Mouse (Mus musculus) heart, postnatal 0 days (tissue): ENCODE measurements around the gene Fxyd2. TPM values are rescaled to one million over a fixed set of nuclear protein-coding genes. Genes with fewer than 3 reads are reported as not detected.

ENCODE experiments used
- ATAC-seq: fragments of 200-750 bp; cut with Nextera tagmentation; 2 replicates; pipeline ENCODE4 v1.8.0; 2017; ENCODE audit warnings: low read depth, moderate number of reproducible peaks, moderate library complexity; ENCODE audit not compliant: insufficient read depth
- DNase-seq: peaks from one replicate; pipeline ENCODE4 v3.0.0-alpha.2; 2016; ENCODE audit warnings: low spot score
- H3K27ac ChIP-seq: fragments of 300-500 bp; sonication (generic); 2 replicates; pipeline ENCODE4 v1.5.1; 2014; ENCODE audit warnings: low read depth, mild to moderate bottlenecking
- H3K27me3 ChIP-seq: fragments of 300-500 bp; sonication (generic); 2 replicates; pipeline ENCODE4 v1.6.1; 2014; ENCODE audit warnings: low read length, mixed read lengths; ENCODE audit not compliant: control insufficient read depth, insufficient read depth
- H3K36me3 ChIP-seq: fragments of 300-500 bp; sonication (generic); replicated peaks from 2 replicates; pipeline ENCODE4 v1.6.1; 2014; ENCODE audit warnings: low read length, mixed read lengths; ENCODE audit not compliant: control insufficient read depth, insufficient read depth
- H3K4me1 ChIP-seq: fragments of 300-500 bp; sonication (generic); 2 replicates; pipeline ENCODE4 v1.6.1; 2014; ENCODE audit warnings: antibody characterized with exemption; ENCODE audit not compliant: control insufficient read depth, insufficient read depth
- H3K4me2 ChIP-seq: fragments of 300-500 bp; sonication (generic); 2 replicates; pipeline ENCODE4 v1.6.1; 2014; ENCODE audit warnings: low read depth, mild to moderate bottlenecking, low read length, moderate library complexity
- H3K4me3 ChIP-seq: fragments of 300-500 bp; sonication (generic); 2 replicates; pipeline ENCODE4 v1.5.1; 2014; ENCODE audit warnings: low read depth, low read length
- H3K9ac ChIP-seq: fragments of 300-500 bp; sonication (generic); replicated peaks from 2 replicates; pipeline ENCODE4 v1.6.1; 2014; ENCODE audit warnings: low read depth, low read length, mixed read lengths
- H3K9me3 ChIP-seq: fragments of 300-500 bp; sonication (generic); replicated peaks from 2 replicates; pipeline ENCODE4 v1.6.1; 2016; ENCODE audit warnings: low read length; ENCODE audit not compliant: control insufficient read depth
- CTCF ChIP-seq: IDR thresholded peaks from 2 replicates; pipeline ENCODE4 v1.5.1; 2016; ENCODE audit warnings: antibody characterized with exemption, control low read depth, low read depth
- EP300 ChIP-seq: IDR thresholded peaks from 2 replicates; pipeline ENCODE4 v1.6.1; 2016; ENCODE audit warnings: antibody characterized with exemption, low read depth
- WGBS: fragments of 180-500 bp; shearing (Covaris S2); extraction: QIAGEN DNeasy Blood & Tissue Kit; methylation state at CpG from one replicate; pipeline ENCODE4 v1.1.7; 2014; 5-methylcytosine and 5-hydroxymethylcytosine counted together
- polyA plus RNA-seq: library from polyadenylated mRNA; unstranded; fragments of >200 nt; fragmentation: Nextera tagmentation; extraction: Ambion mirVana; gene quantifications from 2 replicates; pipeline ENCODE4 v1.2.1, GENCODE M21; 2015
- total RNA-seq: library from RNA; depleted of rRNA; stranded (reverse); fragments of >200 nt; gene quantifications from 2 replicates; pipeline ENCODE4 v1.2.3, GENCODE M21; 2014; ENCODE audit warnings: low replicate concordance

Gene Fxyd2
- total and polyA plus RNA-seq, 2 experiments from 2014 or later, result 0.71 TPM; not detected in 1

DNA sequence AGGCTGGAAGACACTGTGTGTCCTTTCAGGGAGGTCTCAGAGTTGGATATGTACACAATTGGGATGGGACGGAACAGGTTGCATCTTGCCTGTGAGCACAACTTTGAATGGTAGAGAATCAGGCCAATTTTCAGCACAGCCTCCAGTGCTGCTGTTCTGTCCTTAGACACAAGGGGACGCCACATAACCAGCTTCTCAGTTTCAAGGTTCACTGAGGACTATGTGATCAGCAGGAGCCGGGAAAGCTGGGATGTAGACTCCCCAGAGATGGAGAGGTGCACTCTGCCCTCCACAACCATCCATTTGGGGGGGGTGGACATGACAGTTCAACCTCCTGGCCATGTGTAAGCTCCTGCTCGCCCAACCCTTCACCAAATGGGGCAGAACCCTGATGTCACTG is 16.4 kb downstream of the Fxyd2 start:
- 46% methylated on average over 4 of the region's 4 CpGs for WGBS
- TF ChIP-seq CTCF (peak; percentile 73), EP300 (no peak)

GRCm38 (mm10) chr9:45417245-45417644 is 17.8 kb downstream of the Fxyd2 start:
- H3K36me3 ChIP-seq, result no peaks in the 10 kb centered on the region
- ATAC-seq (no peak; the same call in 1 of the 2 replicates), DNase-seq (peak; percentile 59)
- no peak overlapping the region for H3K9ac ChIP-seq
- H3K9me3 ChIP-seq, result no peaks in the 10 kb centered on the region
- TF ChIP-seq CTCF (peak; percentile 71), EP300 (no peak)
- no peaks in the 10 kb centered on the region for H3K4me1 ChIP-seq
- H3K4me2 ChIP-seq, result peak overlapping the region; percentile 49
- no peak overlapping the region for H3K27ac ChIP-seq
- peak overlapping the region; percentile 37 for H3K4me3 ChIP-seq
- 0 out of 2 replicates have a peak, but pooled peaks cover 6% of the 10 kb centered on the region for H3K27me3 ChIP-seq
- 16% methylated on average over 8 of the region's 8 CpGs for WGBS

More for the DNA sequence above, 16.4 kb downstream of the Fxyd2 start:
- ATAC-seq (no peak), DNase-seq (no peak)
- Histone ChIP-seq H3K4me1 (no peaks in the 10 kb centered on the region), H3K27ac (no peak overlapping the region), H3K9ac (no peak overlapping the region), H3K4me2 (no peak overlapping the region), H3K4me3 (no peak overlapping the region), H3K36me3 (no peaks in the 10 kb centered on the region), H3K9me3 (no peaks in the 10 kb centered on the region), H3K27me3 (peaks cover 13% of the 10 kb centered on the region; the same call in 1 of the 2 replicates)

- no peak overlapping the region for H3K27ac ChIP-seq
- DNase-seq (no peak), ATAC-seq (no peak)
- no peaks in the 10 kb centered on the region for H3K4me1 ChIP-seq
- no peak for TF ChIP-seq CTCF
- TF ChIP-seq EP300, result no peak
- no peak overlapping the region for H3K4me3 ChIP-seq
- H3K9me3 ChIP-seq, result no peaks in the 10 kb centered on the region
- 0 out of 2 replicates have a peak, but pooled peaks cover 6% of the 10 kb centered on the region for H3K27me3 ChIP-seq
- H3K36me3 ChIP-seq, result no peaks in the 10 kb centered on the region
- H3K9ac ChIP-seq, result no peak overlapping the region
- no peak overlapping the region for H3K4me2 ChIP-seq
- 47% methylated on average over 8 of the region's 8 CpGs for WGBS
Observed at GRCm38 (mm10) chr9:45418252-45418651, 18.8 kb downstream of the Fxyd2 start.

GRCm38 (mm10) chr9:45421209-45421608 is 21.7 kb downstream of the Fxyd2 start:
- Histone ChIP-seq H3K27me3 (0 out of 2 replicates have a peak, but pooled peaks cover 7% of the 10 kb centered on the region), H3K4me1 (no peaks in the 10 kb centered on the region), H3K27ac (no peak overlapping the region), H3K9me3 (no peaks in the 10 kb centered on the region), H3K36me3 (no peaks in the 10 kb centered on the region), H3K4me3 (no peak overlapping the region), H3K4me2 (no peak overlapping the region), H3K9ac (no peak overlapping the region)
- DNase-seq, result no peak
- 61% methylated on average over 8 of the region's 8 CpGs for WGBS
- no peak for TF ChIP-seq EP300
- peak; percentile 26 for TF ChIP-seq CTCF
- no peak for ATAC-seq

GRCm38 (mm10) chr9:45422761-45423298 is 23.4 kb downstream of the Fxyd2 start:
- ATAC-seq, result no peak
- WGBS, result 71% methylated on average over 7 of the region's 7 CpGs
- Histone ChIP-seq H3K27me3 (peaks cover 10% of the 10 kb centered on the region; the same call in 1 of the 2 replicates), H3K27ac (no peak overlapping the region), H3K4me1 (no peaks in the 10 kb centered on the region), H3K36me3 (no peaks in the 10 kb centered on the region), H3K4me2 (no peak overlapping the region), H3K9ac (no peak overlapping the region), H3K4me3 (no peak overlapping the region), H3K9me3 (no peaks in the 10 kb centered on the region)
- TF ChIP-seq CTCF (no peak), EP300 (no peak)
- no peak for DNase-seq

DNA sequence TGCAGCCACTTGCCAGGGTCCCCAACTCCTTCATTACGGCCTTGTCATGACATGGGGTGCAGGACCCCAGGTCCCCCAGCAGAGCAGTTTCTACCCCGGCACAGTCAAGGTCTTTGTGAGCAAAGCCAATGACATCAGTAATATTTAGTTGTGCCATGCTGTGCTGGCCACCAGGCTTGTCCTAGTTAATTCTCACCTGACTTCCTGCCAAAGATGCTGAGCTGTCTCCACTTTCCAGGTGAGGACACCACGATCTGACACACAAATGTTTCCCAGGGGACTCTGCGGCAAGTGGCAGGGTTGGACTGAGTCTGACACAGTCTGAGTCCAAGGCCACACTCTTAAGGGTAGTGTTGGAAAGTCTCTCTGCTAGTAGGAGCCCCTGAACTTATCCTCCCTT is 27.0 kb downstream of the Fxyd2 start, which contains the start of gene Dscaml1:
Dscaml1 (plus strand) TSS at position 173 of the 400 bp plus-strand sequence.
- H3K9me3 ChIP-seq, result no peaks in the 10 kb centered on the region
- no peak within 1 kb of the TSS for H3K9ac ChIP-seq
- no peak within 1 kb of the TSS for H3K4me2 ChIP-seq
- DNase-seq (no peak), ATAC-seq (no peak)
- no peak within 1 kb of the TSS for H3K4me3 ChIP-seq
- peaks cover 8% of the 10 kb centered on the region; the same call in 1 of the 2 replicates for H3K4me1 ChIP-seq
- no peak for TF ChIP-seq CTCF
- no peak for TF ChIP-seq EP300
- H3K27me3 ChIP-seq, result peaks cover 35% of the 10 kb centered on the region
- no peaks in the 10 kb centered on the region for H3K36me3 ChIP-seq
- 80% methylated on average over 4 of the region's 4 CpGs for WGBS
- no peak within 1 kb of the TSS for H3K27ac ChIP-seq
